ENCODE assay signal across 9 mouse cellular contexts in genomic region chr9:103168046-103168445, GRCm38 (mm10). TPM values are rescaled to one million over a fixed set of nuclear protein-coding genes. Genes with fewer than 3 reads are reported as not detected.
DNase-seq lines count a peak whose midpoint lies in the region; ATAC-seq and TF ChIP-seq lines count a peak whose summit lies in the region.
"Had no signal": no experiment of that assay in that cellular context is flagged by ENCODE, and none has a peak within 500 bp of the region (broad histone marks: within the 10 kb centered on the region; RNA-seq: fewer than 3 reads in every experiment).

No protein-coding gene starts in this region.

- WGBS in kidney, embryonic 16.5 days, result 81% methylated on average over 6 of the region's 6 CpGs
- WGBS in neural tube, embryonic 12.5 days, result 77% methylated on average over 6 of the region's 6 CpGs
- 68% methylated on average over 6 of the region's 6 CpGs for WGBS in stomach, postnatal 0 days

- H3K4me2 ChIP-seq in kidney, embryonic 16.5 days (replicated peaks; ENCODE audit: low read depth, low read length), result no peak overlapping the region
- no peak overlapping the region for H3K4me2 ChIP-seq in neural tube, embryonic 12.5 days (replicated peaks)
- no peak overlapping the region for H3K4me2 ChIP-seq in stomach, postnatal 0 days (replicated peaks; ENCODE audit: low read depth)

- ATAC-seq in kidney, embryonic 16.5 days (ENCODE audit: low FRiP score, low TSS enrichment), result peak; percentile 62; the same call in 1 of the 2 replicates
- peak; percentile 48; the same call in 1 of the 2 replicates for ATAC-seq in neural tube, embryonic 12.5 days (ENCODE audit: low FRiP score, low read depth)
- peak; percentile 53; the same call in 1 of the 2 replicates for ATAC-seq in stomach, postnatal 0 days (ENCODE audit: low FRiP score, low TSS enrichment)

- no peak overlapping the region for H3K4me3 ChIP-seq in kidney, embryonic 16.5 days (ENCODE audit: low read length)
- no peak overlapping the region for H3K4me3 ChIP-seq in neural tube, embryonic 12.5 days
- H3K4me3 ChIP-seq in stomach, postnatal 0 days (ENCODE audit: low read depth, low read length), result no peak overlapping the region

- DNase-seq in cerebellum, postnatal 10 days, result peak; percentile 84 to 88
- no peak for DNase-seq in cerebellum, adult 11-12 months
- DNase-seq in kidney, adult 9 months, result no peak
- no peak for DNase-seq in neural tube, embryonic 10.5 days (ENCODE audit: extremely low spot score, low spot score)
- DNase-seq in stomach, postnatal 0 days (ENCODE audit: low spot score), result no peak
- DNase-seq in urinary bladder, postnatal 14 days (ENCODE audit: low spot score), result no peak
- DNase-seq: adrenal gland, adult 8-10 months had no signal

- no peak overlapping the region for H3K27ac ChIP-seq in kidney, embryonic 16.5 days (ENCODE audit: low read length)
- no peak overlapping the region for H3K27ac ChIP-seq in neural tube, embryonic 12.5 days
- no peak overlapping the region for H3K27ac ChIP-seq in stomach, postnatal 0 days (replicated peaks)

- TF ChIP-seq EP300 in stomach, postnatal 0 days (optimal IDR thresholded peaks at IDR 0.05), result no peak

- no peaks in the 10 kb centered on the region for H3K36me3 ChIP-seq in kidney, embryonic 16.5 days (ENCODE audit: insufficient read depth, low read length)
- H3K36me3 ChIP-seq in neural tube, embryonic 12.5 days, result peaks cover 57% of the 10 kb centered on the region
- H3K36me3 ChIP-seq in stomach, postnatal 0 days (ENCODE audit: control insufficient read depth, insufficient read depth, low read length), result no peaks in the 10 kb centered on the region

- H3K27me3 ChIP-seq in kidney, embryonic 16.5 days (ENCODE audit: insufficient read depth, low read length), result no peaks in the 10 kb centered on the region
- no peaks in the 10 kb centered on the region for H3K27me3 ChIP-seq in neural tube, embryonic 12.5 days (replicated peaks)
- no peaks in the 10 kb centered on the region for H3K27me3 ChIP-seq in stomach, postnatal 0 days (ENCODE audit: control insufficient read depth, insufficient read depth, low read length)

- TF ChIP-seq CTCF in stomach, postnatal 0 days (IDR thresholded peaks at IDR 0.05; ENCODE audit: low read depth), result 0 out of 2 replicates have a peak, but pooled peaks have one; percentile 17

- no peak overlapping the region for H3K9ac ChIP-seq in kidney, embryonic 16.5 days (replicated peaks; ENCODE audit: low read length)
- H3K9ac ChIP-seq in neural tube, embryonic 12.5 days, result no peak overlapping the region
- H3K9ac ChIP-seq in stomach, postnatal 0 days (ENCODE audit: low read length), result no peak overlapping the region

- no peaks in the 10 kb centered on the region for H3K4me1 ChIP-seq in kidney, embryonic 16.5 days (ENCODE audit: insufficient read depth, low read length)
- H3K4me1 ChIP-seq in neural tube, embryonic 12.5 days, result peaks cover 6% of the 10 kb centered on the region
- no peaks in the 10 kb centered on the region for H3K4me1 ChIP-seq in stomach, postnatal 0 days (replicated peaks; ENCODE audit: control insufficient read depth, insufficient read depth)

- no peaks in the 10 kb centered on the region for H3K9me3 ChIP-seq in kidney, embryonic 16.5 days (ENCODE audit: low read length)
- H3K9me3 ChIP-seq in neural tube, embryonic 12.5 days, result no peaks in the 10 kb centered on the region
- H3K9me3 ChIP-seq in stomach, postnatal 0 days (ENCODE audit: control insufficient read depth, low read length), result no peaks in the 10 kb centered on the region

RNA-seq across cellular contexts. Expression of gene Srprb, which starts 33.9 kb away (rescaled TPM):
- 71.6 and 76.4 TPM in 2 replicates for polyA plus RNA-seq in kidney, embryonic 16.5 days (2015; fragmentation: Nextera tagmentation; extraction: Ambion mirVana)
- polyA plus RNA-seq in neural tube, embryonic 12.5 days (2016; fragmentation: Nextera tagmentation; extraction: Ambion mirVana), result 54.0 and 54.3 TPM in 2 replicates
- polyA plus RNA-seq in stomach, postnatal 0 days (2015; fragmentation: Nextera tagmentation; extraction: Ambion mirVana), result 29.4 and 33.7 TPM in 2 replicates

RNA-seq across cellular contexts. Expression of gene Rab6b, which starts 56.5 kb away (rescaled TPM):
- 5.2 and 6.1 TPM in 2 replicates for polyA plus RNA-seq in kidney, embryonic 16.5 days (2015; fragmentation: Nextera tagmentation; extraction: Ambion mirVana)
- 55.5 and 61.1 TPM in 2 replicates for polyA plus RNA-seq in neural tube, embryonic 12.5 days (2016; fragmentation: Nextera tagmentation; extraction: Ambion mirVana)
- 3.3 and 4.1 TPM in 2 replicates for polyA plus RNA-seq in stomach, postnatal 0 days (2015; fragmentation: Nextera tagmentation; extraction: Ambion mirVana)

Comparison
In these comparisons a context has a peak if more than half of its experiments do, and no peak if none do; other contexts are left out.
1. DNase-seq: peak in cerebellum, postnatal 10 days (2 of 2); none in cerebellum, adult 11-12 months (single experiment), kidney, adult 9 months (single experiment), neural tube, embryonic 10.5 days (single experiment), stomach, postnatal 0 days (single experiment) and urinary bladder, postnatal 14 days (single experiment).
2. Peak in every context shown above with its lines, with median percentiles within 50 percentile points of each other: ATAC-seq.